Mouse (Mus musculus): ENCODE results near the gene Hebp1. TPM values are rescaled to one million over a fixed set of nuclear protein-coding genes. Genes with fewer than 3 reads are reported as not detected.
A peak's percentile ranks its signal among the peaks of the same experiment; 100 is the strongest.

The Hebp1 gene
- polyA plus RNA-seq, 1 experiment from 2014 or later: 45.1 TPM

- no peak overlapping the region for H3K9ac ChIP-seq
- H3K9me3 ChIP-seq: no peaks in the 10 kb centered on the region
- no peaks in the 10 kb centered on the region for H3K4me1 ChIP-seq (replicated peaks)
- no peaks in the 10 kb centered on the region for H3K36me3 ChIP-seq
- ATAC-seq: no peak
- 75% methylated on average over 4 of the region's 4 CpGs for WGBS
- no peak overlapping the region for H3K4me3 ChIP-seq (replicated peaks)
- H3K4me2 ChIP-seq (replicated peaks): no peak overlapping the region
- no peaks in the 10 kb centered on the region for H3K27me3 ChIP-seq (replicated peaks)
- no peak overlapping the region for H3K27ac ChIP-seq
Observed at GRCm38 (mm10) chr6:135194907-135195306, 2.9 kb downstream of the Hebp1 start.

- ATAC-seq: no peak
- Histone ChIP-seq H3K36me3 (no peaks in the 10 kb centered on the region), H3K9ac (no peak overlapping the region), H3K4me1 (replicated peaks) (no peaks in the 10 kb centered on the region), H3K4me3 (replicated peaks) (no peak overlapping the region), H3K9me3 (no peaks in the 10 kb centered on the region), H3K4me2 (replicated peaks) (no peak overlapping the region), H3K27me3 (replicated peaks) (no peaks in the 10 kb centered on the region), H3K27ac (no peak overlapping the region)
- 62% methylated on average over 4 of the region's 4 CpGs for WGBS
Observed at GRCm38 (mm10) chr6:135193733-135194132, 4.1 kb downstream of the Hebp1 start.

- Histone ChIP-seq H3K9me3 (no peaks in the 10 kb centered on the region), H3K4me2 (replicated peaks) (no peak overlapping the region), H3K4me1 (replicated peaks) (no peaks in the 10 kb centered on the region), H3K27ac (no peak overlapping the region), H3K36me3 (no peaks in the 10 kb centered on the region), H3K4me3 (replicated peaks) (no peak overlapping the region), H3K9ac (no peak overlapping the region), H3K27me3 (replicated peaks) (no peaks in the 10 kb centered on the region)
- ATAC-seq: no peak
- WGBS: 82% methylated on average over 8 of the region's 8 CpGs
Observed at GRCm38 (mm10) chr6:135192993-135193392, 4.8 kb downstream of the Hebp1 start.

GRCm38 (mm10) chr6:135191906-135192305, 5.9 kb downstream of the Hebp1 start:
- Histone ChIP-seq H3K4me3 (replicated peaks) (no peak overlapping the region), H3K36me3 (no peaks in the 10 kb centered on the region), H3K4me1 (replicated peaks) (no peaks in the 10 kb centered on the region), H3K27me3 (replicated peaks) (no peaks in the 10 kb centered on the region), H3K9me3 (no peaks in the 10 kb centered on the region), H3K4me2 (replicated peaks) (no peak overlapping the region), H3K9ac (no peak overlapping the region), H3K27ac (no peak overlapping the region)
- ATAC-seq: no peak
- 78% methylated on average over 1 of the region's 1 CpGs for WGBS

- Histone ChIP-seq H3K27ac (no peak overlapping the region), H3K4me2 (replicated peaks) (no peak overlapping the region), H3K9me3 (no peaks in the 10 kb centered on the region), H3K9ac (no peak overlapping the region), H3K36me3 (no peaks in the 10 kb centered on the region), H3K27me3 (replicated peaks) (no peaks in the 10 kb centered on the region), H3K4me3 (replicated peaks) (no peak overlapping the region), H3K4me1 (replicated peaks) (no peaks in the 10 kb centered on the region)
- WGBS: 74% methylated on average over 6 of the region's 6 CpGs
- no peak for ATAC-seq
Observed at GRCm38 (mm10) chr6:135190122-135190521, 7.7 kb downstream of the Hebp1 start.

GRCm38 (mm10) chr6:135188629-135189028, 9.2 kb downstream of the Hebp1 start:
- no peak overlapping the region for H3K9ac ChIP-seq
- no peak overlapping the region for H3K27ac ChIP-seq
- H3K9me3 ChIP-seq: no peaks in the 10 kb centered on the region
- 42% methylated on average over 4 of the region's 4 CpGs for WGBS
- ATAC-seq: no peak
- H3K4me1 ChIP-seq (replicated peaks): no peaks in the 10 kb centered on the region
- H3K36me3 ChIP-seq: no peaks in the 10 kb centered on the region
- H3K27me3 ChIP-seq (replicated peaks): no peaks in the 10 kb centered on the region
- H3K4me3 ChIP-seq (replicated peaks): no peak overlapping the region
- no peak overlapping the region for H3K4me2 ChIP-seq (replicated peaks)

GRCm38 (mm10) chr6:135187076-135187917, 10.5 kb downstream of the Hebp1 start:
- no peak overlapping the region for H3K9ac ChIP-seq
- H3K27me3 ChIP-seq (replicated peaks): no peaks in the 10 kb centered on the region
- no peak overlapping the region for H3K27ac ChIP-seq
- H3K9me3 ChIP-seq: no peaks in the 10 kb centered on the region
- no peak overlapping the region for H3K4me3 ChIP-seq (replicated peaks)
- WGBS: 49% methylated on average over 10 of the region's 10 CpGs
- ATAC-seq: no peak
- H3K4me2 ChIP-seq (replicated peaks): no peak overlapping the region
- H3K36me3 ChIP-seq: no peaks in the 10 kb centered on the region
- no peaks in the 10 kb centered on the region for H3K4me1 ChIP-seq (replicated peaks)

- WGBS: 31% methylated on average over 8 of the region's 8 CpGs
- no peak overlapping the region for H3K4me2 ChIP-seq (replicated peaks)
- no peaks in the 10 kb centered on the region for H3K36me3 ChIP-seq
- no peaks in the 10 kb centered on the region for H3K4me1 ChIP-seq (replicated peaks)
- no peaks in the 10 kb centered on the region for H3K27me3 ChIP-seq (replicated peaks)
- no peak overlapping the region for H3K4me3 ChIP-seq (replicated peaks)
- H3K9me3 ChIP-seq: no peaks in the 10 kb centered on the region
- H3K27ac ChIP-seq: no peak overlapping the region
- peak; percentile 86 for ATAC-seq
- H3K9ac ChIP-seq: no peak overlapping the region
Observed at GRCm38 (mm10) chr6:135183961-135184360, 13.9 kb downstream of the Hebp1 start.

GRCm38 (mm10) chr6:135182925-135183324, 14.9 kb downstream of the Hebp1 start:
- Histone ChIP-seq H3K27me3 (replicated peaks) (no peaks in the 10 kb centered on the region), H3K27ac (no peak overlapping the region), H3K4me1 (replicated peaks) (no peaks in the 10 kb centered on the region), H3K9me3 (no peaks in the 10 kb centered on the region), H3K4me2 (replicated peaks) (no peak overlapping the region), H3K9ac (no peak overlapping the region), H3K36me3 (no peaks in the 10 kb centered on the region), H3K4me3 (replicated peaks) (no peak overlapping the region)
- whole genome bisulfite sequencing: 57% methylated on average over 4 of the region's 5 CpGs
- ATAC-seq: no peak

- 48% methylated on average over 3 of the region's 3 CpGs for WGBS
- no peak overlapping the region for H3K4me2 ChIP-seq (replicated peaks)
- H3K9ac ChIP-seq: no peak overlapping the region
- no peaks in the 10 kb centered on the region for H3K36me3 ChIP-seq
- H3K27ac ChIP-seq: no peak overlapping the region
- no peaks in the 10 kb centered on the region for H3K4me1 ChIP-seq (replicated peaks)
- no peak for ATAC-seq
- H3K27me3 ChIP-seq (replicated peaks): no peaks in the 10 kb centered on the region
- H3K9me3 ChIP-seq: no peaks in the 10 kb centered on the region
- H3K4me3 ChIP-seq (replicated peaks): no peak overlapping the region
Observed at GRCm38 (mm10) chr6:135178599-135178998, 19.2 kb downstream of the Hebp1 start.

- no peaks in the 10 kb centered on the region for H3K9me3 ChIP-seq
- no peak overlapping the region for H3K27ac ChIP-seq
- no peak for ATAC-seq
- H3K4me2 ChIP-seq (replicated peaks): no peak overlapping the region
- no peak overlapping the region for H3K4me3 ChIP-seq (replicated peaks)
- H3K4me1 ChIP-seq (replicated peaks): no peaks in the 10 kb centered on the region
- no peaks in the 10 kb centered on the region for H3K27me3 ChIP-seq (replicated peaks)
- no peaks in the 10 kb centered on the region for H3K36me3 ChIP-seq
- no peak overlapping the region for H3K9ac ChIP-seq
Observed at GRCm38 (mm10) chr6:135177271-135177670, 20.6 kb downstream of the Hebp1 start.

GRCm38 (mm10) chr6:135175014-135175413, 22.8 kb downstream of the Hebp1 start:
- Histone ChIP-seq H3K9ac (no peak overlapping the region), H3K4me2 (replicated peaks) (no peak overlapping the region), H3K4me1 (replicated peaks) (no peaks in the 10 kb centered on the region), H3K9me3 (no peaks in the 10 kb centered on the region), H3K36me3 (no peaks in the 10 kb centered on the region), H3K4me3 (replicated peaks) (no peak overlapping the region), H3K27ac (no peak overlapping the region), H3K27me3 (replicated peaks) (no peaks in the 10 kb centered on the region)
- 96% methylated on average over 1 of the region's 1 CpGs for WGBS
- ATAC-seq: no peak

GRCm38 (mm10) chr6:135171736-135172135, 26.1 kb downstream of the Hebp1 start:
- Histone ChIP-seq H3K9me3 (no peaks in the 10 kb centered on the region), H3K36me3 (no peaks in the 10 kb centered on the region), H3K27me3 (replicated peaks) (no peaks in the 10 kb centered on the region), H3K4me3 (replicated peaks) (no peak overlapping the region), H3K9ac (no peak overlapping the region), H3K4me1 (replicated peaks) (no peaks in the 10 kb centered on the region), H3K27ac (no peak overlapping the region), H3K4me2 (replicated peaks) (no peak overlapping the region)
- WGBS: 71% methylated on average over 14 of the region's 14 CpGs
- ATAC-seq: no peak
